Mouse (Mus musculus) heart, postnatal 0 days (tissue): ENCODE data around the gene Tmem262.

Experiments
- CTCF ChIP-seq: IDR thresholded peaks from 2 replicates; pipeline ENCODE4 v1.5.1; 2016; ENCODE audit warnings: antibody characterized with exemption, control low read depth, low read depth
- EP300 ChIP-seq: IDR thresholded peaks from 2 replicates; pipeline ENCODE4 v1.6.1; 2016; ENCODE audit warnings: antibody characterized with exemption, low read depth

DNA sequence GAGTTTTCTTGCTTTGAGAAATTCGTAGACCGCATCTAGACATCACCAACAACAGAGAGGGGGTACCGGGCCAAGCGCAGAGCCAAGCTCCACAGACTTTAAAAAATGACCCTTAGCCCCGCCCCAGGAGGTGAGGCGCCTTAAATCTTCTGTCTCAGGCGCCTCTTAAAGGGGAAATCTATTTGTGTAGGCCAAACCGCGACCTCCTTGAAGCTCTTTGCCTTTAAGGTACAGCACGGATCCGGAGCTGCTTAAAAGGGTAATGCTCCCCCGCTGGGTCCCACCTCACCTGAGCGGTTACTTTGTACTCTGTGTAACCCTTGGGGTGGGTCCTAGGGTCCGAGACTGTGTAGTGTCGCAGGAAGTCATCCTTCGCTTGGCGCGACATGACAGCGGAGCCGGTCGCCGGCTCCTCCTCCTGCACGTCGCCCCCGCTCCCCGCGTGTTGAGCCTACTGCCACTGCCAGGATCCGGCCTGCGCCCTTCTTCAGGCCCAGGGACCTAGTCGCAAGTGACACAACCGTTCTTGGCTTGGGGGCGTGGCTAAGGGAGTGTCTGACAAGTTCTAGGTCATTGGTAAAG is 48.0 kb downstream of the Tmem262 start, which contains the start of gene Snx15:
- TF ChIP-seq EP300 (peak; percentile 68), CTCF (no peak)
